Mouse (Mus musculus) frontal cortex, postnatal 14 days (tissue): Measurements from ENCODE around the gene Terf2.
A peak's percentile ranks its signal among the peaks of the same experiment; 100 is the strongest.
"Not testable (repeated sequence)": the region's sequence is repeated elsewhere in the genome, so short reads cannot be mapped to it uniquely, and the experiment has no call there.

Experiments
- DNase-seq, 2 experiments: peaks; one replicate each; pipeline ENCODE4 v3.0.0; 2022; ENCODE audit warnings: low spot score in 2 of 2

The Terf2 gene

GRCm38 (mm10) chr8:107114150-107115007, 18.0 kb upstream of the Terf2 start:
- no peak for DNase-seq

GRCm38 (mm10) chr8:107113209-107113608, 16.9 kb upstream of the Terf2 start:
- no peak for DNase-seq

- no peak for DNase-seq
Observed at GRCm38 (mm10) chr8:107111340-107112105, 15.2 kb upstream of the Terf2 start.

- no peak for DNase-seq
Observed at GRCm38 (mm10) chr8:107110629-107111330, 14.4 kb upstream of the Terf2 start.

- no peak for DNase-seq
Observed at GRCm38 (mm10) chr8:107109816-107110435, 13.6 kb upstream of the Terf2 start.

GRCm38 (mm10) chr8:107108978-107109720, 12.8 kb upstream of the Terf2 start:
- no peak for DNase-seq

- DNase-seq = not testable (repeated sequence)
Observed at GRCm38 (mm10) chr8:107108089-107108488, 11.7 kb upstream of the Terf2 start.

- DNase-seq = peak in 1 of 2 experiments; percentile 72
Observed at GRCm38 (mm10) chr8:107104547-107104946, 8.2 kb upstream of the Terf2 start.

- no peak for DNase-seq
Observed at GRCm38 (mm10) chr8:107100635-107101034, 4.3 kb upstream of the Terf2 start.

- DNase-seq = no peak
Observed at GRCm38 (mm10) chr8:107095717-107096365, 506 bp downstream of the Terf2 start.

GRCm38 (mm10) chr8:107090531-107090930, 5.8 kb downstream of the Terf2 start:
- DNase-seq = no peak

- no peak for DNase-seq
Observed at GRCm38 (mm10) chr8:107088526-107089063, 7.8 kb downstream of the Terf2 start.

- DNase-seq = no peak
Observed at GRCm38 (mm10) chr8:107086018-107086417, 10.3 kb downstream of the Terf2 start.

GRCm38 (mm10) chr8:107085358-107085757, 11.0 kb downstream of the Terf2 start:
- DNase-seq = no peak

GRCm38 (mm10) chr8:107076239-107076888, 20.0 kb downstream of the Terf2 start:
- no peak for DNase-seq

- no peak for DNase-seq
Observed at GRCm38 (mm10) chr8:107074128-107074527, 22.2 kb downstream of the Terf2 start.

GRCm38 (mm10) chr8:107073706-107074105, 22.6 kb downstream of the Terf2 start:
- no peak for DNase-seq

GRCm38 (mm10) chr8:107065511-107066496, 30.5 kb downstream of the Terf2 start, which contains the start of gene Tmed6:
Gene Tmed6, minus strand, starts transcription at chr8:107065644.
- no peak for DNase-seq
